Mouse (Mus musculus) layer of hippocampus, postnatal 14 days (tissue): ENCODE measurements around the gene Rgs14. TPM values are rescaled to one million over a fixed set of nuclear protein-coding genes. Genes with fewer than 3 reads are reported as not detected.

ENCODE experiments used
- DNase-seq, 2 experiments: peaks; one replicate each; pipeline ENCODE4 v3.0.0; 2021 to 2022; ENCODE audit warnings: low spot score in 2 of 2, mixed read lengths in 1 of 2
- long read RNA-seq, 2 experiments: library from polyadenylated mRNA; stranded (forward); transcript quantifications; one replicate each; pipeline ENCODE4 v2.0.0; 2021
- total RNA-seq, 2 experiments: library from RNA; stranded (reverse); gene quantifications; 2 replicates each; pipeline ENCODE4 v1.2.3; 2021

Rgs14 gene
- total RNA-seq, result 10 to 100 TPM; 58.6 to 63.4 TPM
- long read RNA-seq, experiment 1, partial matches to known transcripts, result 9 of 13 reads
- long read RNA-seq, experiment 1, other reads (novel, unspliced or antisense), result 4 of 13 reads
- long read RNA-seq, experiment 2, partial matches to known transcripts, result 8 of 15 reads
- long read RNA-seq, experiment 2, other reads (novel, unspliced or antisense), result 7 of 15 reads

DNA sequence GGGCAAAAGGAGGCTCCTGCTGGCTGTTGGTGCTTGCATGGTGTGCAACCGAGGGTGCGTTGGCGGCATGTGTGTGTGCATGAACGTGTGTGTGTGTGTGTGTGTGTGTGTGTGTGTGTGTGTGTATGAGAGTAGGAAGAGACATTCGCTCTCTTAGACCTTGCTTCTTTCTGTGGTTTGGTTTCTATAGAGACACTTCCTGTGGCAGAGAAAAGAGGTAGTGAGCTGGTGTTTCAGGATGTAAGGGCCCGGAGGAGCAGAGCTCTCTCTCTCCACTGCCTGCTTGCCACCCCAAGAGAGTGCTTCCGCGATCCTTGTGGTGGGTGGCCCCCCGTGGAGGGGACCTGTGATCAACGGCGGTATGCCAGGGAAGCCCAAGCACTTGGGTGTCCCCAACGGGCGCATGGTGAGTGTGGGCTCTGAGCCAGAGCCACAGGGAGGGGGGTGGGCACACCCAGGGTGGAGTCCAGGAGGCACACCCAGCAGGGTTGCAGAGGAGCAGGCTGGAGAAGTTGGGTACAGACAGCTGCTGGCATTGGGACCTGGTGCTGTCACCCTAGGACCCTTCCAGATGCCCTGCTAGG is at the start of gene Rgs14:
Gene Rgs14 (plus strand): TSS at position 202 of the 584 bp plus-strand sequence.
- peak in 1 of 2 experiments; percentile 50 for DNase-seq

DNA sequence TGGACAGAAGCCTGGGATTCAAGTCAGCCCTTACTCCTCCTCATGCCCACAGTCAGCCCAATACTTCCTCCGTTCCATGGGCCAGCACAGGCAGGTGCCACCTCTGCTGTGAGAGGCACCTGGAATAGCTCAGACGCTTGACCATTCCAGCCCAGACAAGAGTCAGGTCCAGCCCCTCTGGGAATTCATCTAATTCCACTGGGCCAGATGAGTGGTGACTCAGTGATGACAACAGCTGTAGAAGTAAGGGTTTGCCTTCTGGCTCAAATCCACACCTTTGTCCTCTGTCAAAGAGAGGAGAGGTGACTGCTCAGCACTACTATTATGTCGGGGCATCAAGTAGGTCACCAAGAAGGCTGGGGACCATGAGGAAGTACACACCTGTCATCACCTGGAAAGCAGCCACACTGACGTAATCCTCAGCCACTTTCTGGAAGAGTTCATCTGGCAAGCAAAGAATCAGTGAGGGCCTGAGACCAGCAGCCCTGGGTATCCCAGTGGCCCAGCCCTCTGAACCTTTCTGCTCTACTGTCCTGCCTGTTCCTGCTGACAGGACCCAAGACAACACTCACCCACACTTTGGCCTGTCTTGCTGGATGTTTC is 49.5 kb upstream of the Rgs14 start, which contains the start of gene Prelid1:
Gene Prelid1 (plus strand): TSS at position 570 of the 603 bp plus-strand sequence.
- no peak for DNase-seq

DNA sequence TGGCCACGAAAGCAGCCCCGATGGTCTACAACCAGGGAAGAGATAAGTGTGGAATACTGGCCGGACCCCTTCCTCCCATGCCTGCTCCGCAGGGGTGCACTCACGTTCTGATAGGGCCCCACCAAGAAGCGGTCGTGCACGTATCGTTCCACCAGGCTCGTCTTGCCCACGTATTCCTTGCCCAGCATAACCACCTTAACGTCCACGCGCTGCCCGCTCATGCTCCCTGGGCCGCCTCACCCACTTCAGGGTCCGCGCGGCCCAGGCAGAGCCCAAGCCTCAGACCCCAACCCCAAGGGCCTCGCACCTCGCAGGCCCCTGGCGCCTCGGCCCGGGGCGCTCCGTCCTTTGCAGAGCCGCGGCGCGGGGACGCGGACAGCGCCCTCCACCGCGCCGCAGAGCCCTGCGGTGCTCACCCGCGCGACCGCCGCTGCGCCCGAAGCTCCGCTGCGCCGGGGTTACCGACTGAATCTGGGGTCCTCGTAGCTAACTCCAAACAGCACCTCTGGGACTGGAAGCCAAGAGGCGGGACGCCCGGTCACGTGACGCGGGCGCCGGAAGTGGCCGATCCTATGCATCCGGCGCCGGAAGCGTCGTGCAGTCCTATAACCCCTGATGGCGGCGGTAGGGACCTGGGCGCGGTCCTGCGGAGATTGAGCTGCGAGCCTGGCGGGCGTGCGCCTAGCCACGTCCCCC is 48.0 kb upstream of the Rgs14 start, which contains the start of gene Rab24:
Gene Rab24 (minus strand): TSS at position 513 of the 696 bp plus-strand sequence.
- DNase-seq, result peak; percentile 86 to 89

DNA sequence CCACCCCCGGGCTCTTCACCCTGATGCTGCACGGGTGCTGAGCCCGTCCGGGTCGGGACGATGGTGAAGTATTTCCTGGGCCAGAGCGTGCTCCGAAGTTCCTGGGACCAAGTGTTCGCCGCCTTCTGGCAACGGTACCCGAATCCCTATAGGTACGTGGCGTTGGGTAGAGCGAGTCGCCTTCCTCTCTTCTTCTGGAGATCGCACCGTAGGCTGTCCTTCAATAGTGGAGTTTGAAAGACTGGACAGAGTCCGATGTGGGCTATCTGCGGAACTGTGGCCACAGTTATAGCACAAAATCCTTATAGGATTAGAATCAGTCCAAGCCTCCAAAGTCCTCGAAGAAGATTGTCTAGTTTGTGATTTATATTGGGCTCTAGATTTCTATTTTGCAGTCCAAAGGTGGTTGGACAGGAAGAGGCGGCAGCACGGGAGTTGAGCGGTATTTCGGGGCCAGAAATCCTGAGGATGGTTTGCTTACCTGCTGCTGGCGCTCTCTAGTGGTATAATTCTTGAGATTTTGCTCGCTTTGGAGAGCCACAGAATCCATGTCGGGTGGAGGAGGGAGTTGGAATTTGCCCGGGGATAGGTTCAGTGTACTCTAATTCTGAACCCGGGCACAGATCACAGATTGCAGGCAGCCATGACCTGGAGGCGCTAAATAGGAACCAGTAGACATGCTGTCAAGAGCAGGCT is 47.3 kb upstream of the Rgs14 start:
- peak in 1 of 2 experiments; percentile 47 for DNase-seq

DNA sequence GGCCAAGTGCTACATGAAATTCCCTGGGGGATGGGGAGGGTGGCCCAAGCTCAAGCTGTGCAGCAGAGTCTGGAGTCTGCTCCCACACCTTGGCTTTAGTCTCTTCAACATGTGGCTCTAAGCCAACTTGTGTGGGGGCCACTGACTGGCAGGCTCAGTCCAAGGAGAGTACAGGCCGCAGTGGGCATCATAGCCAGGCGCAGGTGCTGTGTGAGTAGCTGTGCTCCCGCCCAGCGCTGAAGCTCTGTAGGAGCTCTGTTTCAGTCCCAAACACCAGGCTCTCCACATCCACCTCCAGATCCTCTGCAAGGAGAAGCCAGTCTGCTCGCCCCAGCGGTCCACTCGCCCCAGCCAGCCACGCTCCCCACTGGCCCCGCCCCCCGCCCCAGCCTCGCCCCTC is 43.9 kb upstream of the Rgs14 start:
- DNase-seq, result no peak

DNA sequence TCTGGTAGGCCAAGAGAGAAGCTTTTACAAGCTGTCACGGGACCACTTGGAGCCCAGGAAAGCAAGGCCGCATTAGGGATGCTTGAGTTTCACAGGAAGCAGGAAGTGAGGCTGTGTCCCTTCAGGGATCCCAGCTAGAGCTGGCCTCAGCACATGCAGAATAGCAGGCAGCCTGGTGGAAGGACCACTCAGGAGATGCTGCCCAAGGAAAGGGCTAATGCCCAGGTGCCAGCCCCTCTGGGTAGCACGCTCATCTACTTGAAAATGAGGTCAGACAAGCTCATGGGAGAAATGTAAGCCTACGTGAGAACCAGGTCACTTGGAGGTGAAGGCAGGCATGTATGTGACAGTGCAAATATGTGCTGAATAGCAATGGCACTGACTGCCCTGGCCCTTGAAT is 42.4 kb upstream of the Rgs14 start:
- DNase-seq, result no peak

DNA sequence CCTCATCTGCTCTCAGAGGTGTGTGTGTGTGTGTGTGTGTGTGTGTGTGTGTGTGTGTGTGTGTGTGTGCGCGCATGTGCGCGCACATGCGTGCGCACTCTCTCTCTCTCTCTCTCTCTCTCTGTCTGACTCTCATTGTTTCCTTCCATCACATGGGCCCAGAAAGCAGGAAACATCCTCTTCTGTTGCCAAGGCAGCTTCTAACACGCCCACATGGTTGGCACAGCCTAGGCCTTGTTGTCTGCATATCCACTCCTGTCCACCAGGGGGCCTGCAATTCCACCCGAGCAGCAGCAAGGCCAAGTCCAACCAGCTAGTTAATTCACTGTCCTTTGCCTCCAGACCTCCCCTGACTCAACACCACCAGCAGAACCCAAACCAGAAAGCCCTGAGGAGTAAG is 41.9 kb upstream of the Rgs14 start:
- DNase-seq, result peak; percentile 93 to 95

DNA sequence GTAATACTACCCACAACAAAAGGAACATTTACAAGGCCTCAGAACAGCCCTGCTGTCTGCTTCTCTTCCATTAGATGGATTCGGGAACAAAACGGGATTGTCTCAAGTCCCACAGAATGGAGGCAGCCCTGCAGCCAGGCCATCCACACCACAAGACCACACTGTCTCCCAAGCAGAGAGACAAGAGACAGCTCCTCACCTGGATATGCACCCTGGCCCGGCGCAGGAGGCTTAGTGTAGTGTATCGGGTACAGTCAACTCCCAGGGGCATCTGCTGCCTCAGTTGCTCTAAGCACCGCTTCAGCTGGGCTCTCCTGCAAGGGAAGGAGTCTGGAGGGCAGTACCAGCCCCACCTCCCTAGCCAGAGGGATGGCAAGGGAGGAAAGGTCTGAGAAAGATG is 41.4 kb upstream of the Rgs14 start:
- no peak for DNase-seq

DNA sequence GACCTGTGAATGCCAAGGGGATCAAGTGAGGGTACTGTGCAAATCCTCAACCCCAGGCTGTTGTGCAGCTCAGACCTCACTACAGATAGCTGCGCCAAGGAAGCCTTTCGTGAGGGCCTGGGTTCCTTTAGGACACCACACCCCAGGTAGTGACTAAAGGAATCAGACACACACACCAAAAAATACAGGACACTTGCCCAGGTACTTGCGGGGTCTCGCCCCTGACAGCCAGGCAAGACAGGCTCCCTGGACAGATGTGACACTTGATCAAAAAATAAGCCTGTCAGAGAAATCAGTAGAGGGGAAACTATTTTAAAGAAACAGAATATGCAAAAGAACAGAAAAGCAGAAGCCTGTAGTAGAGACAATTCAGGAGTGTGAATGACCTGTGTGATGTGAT is 40.9 kb upstream of the Rgs14 start:
- no peak for DNase-seq

DNA sequence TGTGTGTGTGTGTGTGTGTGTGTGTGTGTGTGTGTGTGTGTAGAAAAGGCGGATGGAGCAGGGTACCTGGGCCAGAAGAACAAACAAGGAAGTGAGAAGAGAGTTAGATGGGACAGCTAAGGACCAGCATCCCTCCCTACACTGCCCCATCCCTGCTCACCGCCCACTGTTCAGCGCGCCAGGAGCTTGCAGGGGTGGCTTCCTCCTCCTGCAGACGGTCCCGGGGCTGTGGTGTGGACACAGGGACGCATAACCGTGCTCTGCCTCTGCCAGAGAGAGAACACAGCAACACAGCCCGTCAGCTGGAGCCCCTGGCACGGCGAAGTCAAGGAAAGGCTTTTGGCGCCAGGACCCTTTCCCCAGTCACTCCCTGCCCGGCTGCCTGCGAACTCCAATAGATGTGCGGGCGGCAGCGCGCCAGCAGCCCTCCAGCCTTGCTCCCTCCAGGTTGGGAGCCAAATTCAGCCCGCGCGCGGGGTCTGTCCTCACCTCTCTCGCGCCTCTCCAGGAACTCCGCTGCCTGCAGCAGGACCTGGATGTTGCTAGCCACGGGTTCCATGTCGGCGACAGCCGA is 40.3 kb upstream of the Rgs14 start:
- peak in 1 of 2 experiments; percentile 33 for DNase-seq

DNA sequence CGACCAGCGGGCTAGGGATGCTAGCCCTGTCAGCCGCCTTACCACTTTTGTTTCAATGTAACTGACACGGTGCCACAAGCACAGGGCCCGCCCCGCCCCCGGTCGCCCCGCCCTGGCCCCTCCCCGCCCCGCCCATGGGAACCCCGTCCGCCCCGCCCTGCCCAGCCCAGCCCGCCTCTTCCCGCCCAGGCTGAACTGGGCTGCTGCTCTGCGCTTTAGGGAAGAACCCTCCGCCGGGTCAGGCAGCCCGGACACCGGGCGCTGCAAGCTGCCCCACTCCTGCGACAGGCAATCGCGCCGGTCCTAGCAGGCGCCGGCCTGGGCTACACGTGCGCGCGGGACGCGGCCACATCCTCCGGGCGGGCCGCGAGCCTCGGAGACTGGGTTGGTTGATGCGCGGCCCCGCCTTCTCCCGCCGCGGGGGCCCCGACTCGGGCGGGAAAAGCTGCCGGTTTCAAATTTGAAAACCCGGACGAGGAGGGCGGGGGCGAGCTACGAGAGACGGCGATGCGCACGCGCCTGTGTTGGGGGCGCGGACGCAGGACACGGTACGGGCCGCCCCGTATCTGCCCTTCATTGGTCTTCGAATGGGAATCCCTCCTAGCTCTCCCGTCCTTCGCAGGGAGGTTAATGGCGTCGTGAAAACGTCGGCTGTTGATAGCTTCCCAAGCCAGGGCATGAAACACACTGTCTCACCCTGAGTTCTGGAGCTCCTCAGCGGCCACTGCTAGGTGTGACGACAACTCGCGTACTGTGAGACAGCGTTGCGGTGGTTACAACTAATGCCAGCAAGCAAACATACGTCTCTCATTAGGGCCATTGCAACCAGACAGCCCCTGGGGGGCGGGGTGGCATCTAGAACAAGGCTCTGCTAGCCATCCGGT is 39.6 kb upstream of the Rgs14 start, which contains the start of gene Mxd3:
Gene Mxd3 (minus strand): TSS at position 141 of the 884 bp plus-strand sequence.
- DNase-seq, result peak; percentile 81 to 83

DNA sequence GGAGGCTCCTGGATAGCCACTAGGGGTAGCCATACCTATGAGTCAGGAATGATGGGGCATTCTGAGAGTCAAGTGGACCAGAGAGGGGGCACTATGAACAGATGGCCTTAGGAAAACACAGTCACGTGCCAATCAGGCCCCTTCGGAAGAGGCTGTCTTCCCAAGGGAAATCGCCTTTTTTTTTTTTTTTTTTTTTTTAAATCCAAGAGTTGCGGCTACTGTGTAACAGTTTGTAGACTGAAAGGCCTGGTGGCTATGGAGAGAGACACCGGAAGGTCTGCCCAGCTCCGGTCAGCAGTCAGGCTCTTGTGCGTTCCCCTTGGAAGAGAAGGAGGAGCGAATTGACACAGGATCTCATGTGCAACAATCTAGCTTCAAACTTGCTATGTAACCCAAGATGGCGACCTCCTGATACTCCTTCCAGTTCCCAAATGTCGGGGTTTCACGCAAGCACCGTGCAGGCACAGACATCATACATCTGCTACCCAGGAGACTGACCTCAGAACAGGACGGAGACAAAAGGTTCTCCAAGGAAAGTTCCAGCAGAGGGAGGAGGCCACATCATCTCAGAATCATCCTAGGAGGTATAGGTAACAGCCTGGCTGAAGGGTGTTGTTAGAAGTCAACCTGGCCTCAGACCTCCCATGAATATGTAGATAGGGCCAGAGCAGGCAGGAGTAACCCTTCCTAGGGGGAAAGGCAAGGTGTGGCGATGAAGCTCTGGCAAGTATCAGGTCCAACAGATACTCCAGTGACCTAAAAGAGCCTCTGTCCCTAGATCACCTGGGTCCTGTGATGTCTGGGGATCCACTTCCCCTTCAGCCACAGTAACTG is 38.7 kb upstream of the Rgs14 start:
- DNase-seq, result no peak

DNA sequence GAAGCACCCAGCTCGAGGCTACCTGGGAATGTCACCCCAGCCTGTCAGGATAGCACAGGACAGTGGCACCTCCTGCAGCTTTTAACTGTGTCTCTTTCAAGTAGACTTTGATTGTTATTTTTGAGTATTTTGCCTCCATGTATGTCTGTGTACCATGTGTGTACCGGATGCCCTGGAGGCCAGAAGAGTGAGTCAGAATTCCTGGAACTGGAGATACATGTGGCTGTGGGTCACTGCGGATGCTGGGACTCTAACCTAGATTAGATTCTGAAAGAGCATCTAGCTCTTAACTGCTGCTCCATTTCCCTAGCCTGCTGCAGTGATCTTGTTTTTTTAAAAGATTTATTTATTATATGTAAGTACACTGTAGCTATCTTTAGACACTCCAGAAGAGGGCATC is 37.2 kb upstream of the Rgs14 start:
- no peak for DNase-seq

DNA sequence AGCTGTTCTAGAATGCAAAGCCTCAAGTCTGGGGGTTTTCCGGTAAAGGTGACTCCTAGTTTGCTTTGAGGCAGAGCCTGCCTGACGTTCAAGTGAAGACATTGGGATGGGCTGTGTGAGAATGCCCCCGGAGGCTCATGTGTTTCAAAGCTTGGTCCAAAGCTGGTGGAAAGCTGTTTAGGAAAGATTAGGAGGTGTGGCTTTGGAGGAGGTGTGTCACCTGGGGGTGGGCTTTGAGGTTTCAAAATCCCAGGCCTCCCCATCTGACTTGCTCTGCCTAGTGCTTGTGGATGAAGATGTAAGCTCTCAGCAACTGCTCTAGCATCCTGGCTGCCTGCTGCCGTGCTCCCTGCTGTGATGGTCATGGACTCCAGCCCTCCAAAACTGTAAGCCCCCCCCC is 33.8 kb upstream of the Rgs14 start:
- no peak for DNase-seq

DNA sequence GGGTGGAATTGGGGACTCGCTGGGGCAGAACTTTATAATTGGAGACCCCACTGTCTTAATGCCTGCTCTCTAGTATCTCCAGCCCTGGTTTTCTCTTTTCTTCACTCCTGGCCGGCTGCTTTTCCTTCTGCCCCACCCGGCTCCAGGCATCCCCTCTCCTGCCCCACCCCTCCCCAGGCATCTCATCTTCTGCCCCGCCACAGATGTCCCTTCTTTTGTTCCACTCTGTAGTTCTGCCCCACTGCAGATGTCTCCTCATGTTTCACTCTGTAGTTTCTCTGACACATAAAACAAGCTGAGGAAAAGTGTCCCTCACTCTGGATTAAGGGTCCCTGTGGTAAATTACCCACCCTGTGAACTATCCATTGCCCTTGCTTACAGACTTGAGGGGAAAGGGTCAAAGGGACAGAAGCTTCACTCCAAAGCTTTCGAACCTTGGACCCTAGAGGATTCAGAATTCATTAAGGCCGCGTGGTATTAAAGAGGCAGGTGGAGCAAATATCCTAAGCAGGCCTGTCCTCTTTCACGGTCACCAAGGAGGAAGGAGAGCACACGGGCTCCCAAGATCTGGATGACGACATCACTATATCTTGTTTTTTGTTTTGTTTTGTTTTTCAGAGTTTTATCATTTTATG is 32.1 kb upstream of the Rgs14 start:
- no peak for DNase-seq

DNA sequence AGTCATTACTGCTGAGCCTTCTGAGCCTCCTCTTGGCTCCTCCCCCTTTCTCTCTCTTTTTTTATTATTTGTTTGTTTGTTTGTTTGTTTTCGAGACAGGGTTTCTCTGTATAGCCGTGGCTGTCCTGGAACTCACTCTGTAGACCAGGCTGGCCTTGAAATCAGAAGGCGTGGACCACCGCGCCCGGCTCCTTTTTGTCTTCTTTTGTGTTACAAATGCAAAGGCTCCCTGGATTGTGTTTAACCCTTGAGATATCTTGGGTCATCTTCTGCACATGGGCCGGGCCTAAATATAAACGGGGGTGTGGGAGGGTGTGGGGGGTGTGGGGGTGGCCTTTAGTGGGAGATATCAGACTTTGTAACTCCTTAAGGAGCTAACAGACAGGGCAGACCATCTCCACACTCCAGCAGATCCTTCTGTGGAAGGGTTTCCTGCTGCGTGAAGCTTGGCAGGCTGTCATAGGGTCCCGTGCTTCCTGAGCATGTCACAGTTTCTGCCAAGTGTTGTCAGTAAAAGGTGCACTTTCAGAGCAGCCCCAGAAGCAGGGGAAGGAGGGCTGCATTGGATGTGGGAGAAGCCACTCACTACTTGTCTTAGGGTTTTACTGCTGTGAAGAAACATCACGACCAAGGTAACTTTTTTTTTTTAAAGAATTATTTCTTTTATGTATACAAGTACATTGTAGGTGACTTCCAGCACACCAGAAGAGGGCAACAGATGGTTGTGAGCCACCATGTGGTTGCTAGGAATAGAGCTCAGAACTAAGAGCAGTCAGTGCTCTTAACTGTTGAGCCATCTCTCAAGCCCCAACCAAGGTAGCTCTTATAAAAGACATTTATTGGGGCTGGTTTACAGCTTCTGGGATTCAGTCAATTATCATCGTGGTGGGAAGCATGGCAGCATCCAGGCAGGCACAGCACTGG is 31.1 kb upstream of the Rgs14 start:
- DNase-seq, result no peak

DNA sequence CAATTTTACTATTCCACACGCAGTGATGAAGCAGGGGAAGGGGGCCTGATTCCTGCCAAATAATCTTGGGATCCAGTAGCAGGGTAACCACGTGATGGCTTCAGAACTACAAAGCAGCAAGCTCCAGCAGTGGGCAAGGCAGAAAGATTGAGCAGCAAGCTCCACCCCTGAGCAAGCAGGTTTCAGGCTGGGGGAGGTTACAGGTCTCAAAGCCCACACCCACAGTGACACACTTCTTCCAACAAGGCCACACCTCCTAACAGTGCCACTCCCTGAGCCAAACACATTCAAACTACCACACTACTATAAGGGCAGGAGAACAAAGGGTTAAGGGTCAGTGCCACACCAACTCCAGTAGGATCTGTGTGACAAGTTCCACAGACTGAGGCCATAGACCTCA is 30.3 kb upstream of the Rgs14 start:
- no peak for DNase-seq
